8 mouse cellular contexts compared by ENCODE assay signal in genomic region chr9:59034836-59035235, GRCm38 (mm10). TPM values are rescaled to one million over a fixed set of nuclear protein-coding genes. Genes with fewer than 3 reads are reported as not detected.
A peak's percentile ranks its signal among the peaks of the same experiment; 100 is the strongest.
DNase-seq lines count a peak whose midpoint lies in the region; ATAC-seq and TF ChIP-seq lines count a peak whose summit lies in the region.

No protein-coding gene starts in this region.

- no peak for ATAC-seq in heart, embryonic 11.5 days (replicated peaks; ENCODE audit: insufficient number of reproducible peaks, low FRiP score, low TSS enrichment)
- no peak for ATAC-seq in forebrain, embryonic 16.5 days
- no peak for ATAC-seq in midbrain, postnatal 0 days (ENCODE audit: low FRiP score)

- no peak for DNase-seq in heart, adult 11 months
- no peak for DNase-seq in limb, embryonic 10.5 days (ENCODE audit: low spot score)
- peak; percentile 15 for DNase-seq in midbrain, postnatal 0 days (ENCODE audit: low spot score)
- no peak for DNase-seq in left cerebral cortex, postnatal 14 days (ENCODE audit: low spot score in 2 of 2)
- DNase-seq in right cerebral cortex, postnatal 25 days = no peak
- no peak for DNase-seq in frontal cortex, adult 2 months (ENCODE audit: extremely low spot score in 1 of 2, low spot score in 1 of 2)

- H3K27ac ChIP-seq in heart, embryonic 11.5 days (ENCODE audit: low read depth, low read length) = no peak overlapping the region
- no peak overlapping the region for H3K27ac ChIP-seq in forebrain, embryonic 16.5 days (ENCODE audit: low read length)
- 0 out of 2 replicates have a peak overlapping the region, but pooled peaks have one; percentile 99 for H3K27ac ChIP-seq in limb, embryonic 10.5 days
- 0 out of 2 replicates have a peak overlapping the region, but pooled peaks have one; percentile 99 for H3K27ac ChIP-seq in midbrain, postnatal 0 days (ENCODE audit: low read depth, low read length)

- H3K4me1 ChIP-seq in heart, embryonic 11.5 days (ENCODE audit: control insufficient read depth, insufficient read depth, low read length) = peaks cover 16% of the 10 kb centered on the region
- H3K4me1 ChIP-seq in forebrain, embryonic 16.5 days (replicated peaks; ENCODE audit: control insufficient read depth, insufficient read depth, low read length) = peaks cover 24% of the 10 kb centered on the region
- H3K4me1 ChIP-seq in limb, embryonic 10.5 days = peaks cover 39% of the 10 kb centered on the region
- peaks cover 14% of the 10 kb centered on the region; the same call in 1 of the 2 replicates for H3K4me1 ChIP-seq in midbrain, postnatal 0 days (ENCODE audit: insufficient read depth, low read length)

- intact Hi-C loops in left cerebral cortex, postnatal 14 days (cut with DNase I) = loop anchor here (5.0 kb wide), 1 partner anchor 162 kb away; no protein-coding TSS in a partner anchor

- H3K9ac ChIP-seq in heart, embryonic 11.5 days (ENCODE audit: low read depth, low read length) = peak overlapping the region; percentile 97; the same call in 1 of the 2 replicates
- H3K9ac ChIP-seq in forebrain, embryonic 16.5 days (replicated peaks; ENCODE audit: low read depth, low read length) = no peak overlapping the region; the same call in 1 of the 2 replicates
- peak overlapping the region; percentile 95; the same call in 1 of the 2 replicates for H3K9ac ChIP-seq in midbrain, postnatal 0 days (replicated peaks; ENCODE audit: low read length, poor library complexity, severe bottlenecking)

- H3K9me3 ChIP-seq in heart, embryonic 11.5 days (replicated peaks; ENCODE audit: control insufficient read depth, low read length) = no peaks in the 10 kb centered on the region
- no peaks in the 10 kb centered on the region for H3K9me3 ChIP-seq in forebrain, embryonic 16.5 days (ENCODE audit: control insufficient read depth, low read length)
- no peaks in the 10 kb centered on the region for H3K9me3 ChIP-seq in limb, embryonic 10.5 days (replicated peaks)
- no peaks in the 10 kb centered on the region for H3K9me3 ChIP-seq in midbrain, postnatal 0 days (ENCODE audit: low read length)

- H3K27me3 ChIP-seq in heart, embryonic 11.5 days (ENCODE audit: control insufficient read depth, insufficient read depth, low read length) = no peaks in the 10 kb centered on the region
- H3K27me3 ChIP-seq in forebrain, embryonic 16.5 days (replicated peaks; ENCODE audit: control insufficient read depth, insufficient read depth, low read length) = no peaks in the 10 kb centered on the region
- no peaks in the 10 kb centered on the region for H3K27me3 ChIP-seq in limb, embryonic 10.5 days (ENCODE audit: low read depth, poor library complexity, severe bottlenecking)
- no peaks in the 10 kb centered on the region for H3K27me3 ChIP-seq in midbrain, postnatal 0 days (ENCODE audit: insufficient read depth, low read length)

- 29% methylated on average over 5 of the region's 5 CpGs for WGBS in heart, embryonic 11.5 days (ENCODE audit: insufficient replicate concordance)
- 22% methylated on average over 5 of the region's 5 CpGs for WGBS in forebrain, embryonic 16.5 days
- 45% methylated on average over 5 of the region's 5 CpGs for WGBS in limb, embryonic 10.5 days
- WGBS in midbrain, postnatal 0 days = 25% methylated on average over 5 of the region's 5 CpGs

- H3K36me3 ChIP-seq in heart, embryonic 11.5 days (ENCODE audit: control insufficient read depth, insufficient read depth, low read length) = no peaks in the 10 kb centered on the region
- H3K36me3 ChIP-seq in forebrain, embryonic 16.5 days (ENCODE audit: control insufficient read depth, insufficient read depth) = no peaks in the 10 kb centered on the region
- no peaks in the 10 kb centered on the region for H3K36me3 ChIP-seq in limb, embryonic 10.5 days
- H3K36me3 ChIP-seq in midbrain, postnatal 0 days (ENCODE audit: insufficient read depth, low read length) = no peaks in the 10 kb centered on the region

- peak overlapping the region; percentile 81 for H3K4me2 ChIP-seq in heart, embryonic 11.5 days
- H3K4me2 ChIP-seq in forebrain, embryonic 16.5 days (ENCODE audit: low read length) = peak overlapping the region; percentile 89
- H3K4me2 ChIP-seq in midbrain, postnatal 0 days (ENCODE audit: low read depth, low read length, poor library complexity, severe bottlenecking) = peak overlapping the region; percentile 85

- H3K4me3 ChIP-seq in heart, embryonic 11.5 days (ENCODE audit: low read depth, low read length) = peak overlapping the region; percentile 96
- H3K4me3 ChIP-seq in forebrain, embryonic 16.5 days (replicated peaks; ENCODE audit: low read length) = peak overlapping the region; percentile 89
- H3K4me3 ChIP-seq in limb, embryonic 10.5 days = peak overlapping the region; percentile 98
- H3K4me3 ChIP-seq in midbrain, postnatal 0 days (ENCODE audit: low read depth, low read length) = peak overlapping the region; percentile 94

- no peak for TF ChIP-seq CTCF in midbrain, postnatal 0 days (IDR thresholded peaks at IDR 0.05)

RNA-seq across cellular contexts. Expression of gene Neo1, which starts 1.4 kb away (rescaled TPM):
- 30.3 and 35.7 TPM in 2 replicates for polyA plus RNA-seq in heart, embryonic 11.5 days (2014; fragmentation: Nextera tagmentation; extraction: Ambion mirVana)
- 64.7 and 71.2 TPM in 2 replicates for polyA plus RNA-seq in forebrain, embryonic 16.5 days (2015; fragmentation: Nextera tagmentation; extraction: Ambion mirVana)
- polyA plus RNA-seq in limb, embryonic 10.5 days (2016; fragmentation: Nextera tagmentation; extraction: Ambion mirVana) = 27.3 and 37.2 TPM in 2 replicates
- 181 and 194 TPM in 2 replicates for total RNA-seq in midbrain, postnatal 0 days (2014; rRNA removed)
- polyA plus RNA-seq in midbrain, postnatal 0 days (2015; fragmentation: Nextera tagmentation; extraction: Ambion mirVana) = 32.0 and 40.7 TPM in 2 replicates
- total RNA-seq in left cerebral cortex, postnatal 14 days (2021) = 100 to 1,000 TPM; 103 to 113 TPM
- polyA plus RNA-seq in frontal cortex, adult 2 months (2012; rRNA removed) = 34.9 and 38.9 TPM in 2 replicates

Comparison
In these comparisons a context has a peak if more than half of its experiments do, and no peak if none do; other contexts are left out.
1. H3K27ac ChIP-seq: peak in limb, embryonic 10.5 days (single experiment) and midbrain, postnatal 0 days (single experiment); none in heart, embryonic 11.5 days (single experiment) and forebrain, embryonic 16.5 days (single experiment).
2. Peak in every context shown above with its lines, with median percentiles within 50 percentile points of each other: H3K4me2 ChIP-seq and H3K4me3 ChIP-seq.